Mouse (Mus musculus): ENCODE results near the gene Tbccd1.
"Not testable (repeated sequence)": the region's sequence is repeated elsewhere in the genome, so short reads cannot be mapped to it uniquely, and the experiment has no call there.

The Tbccd1 gene

GRCm38 (mm10) chr16:22778296-22778695 is 79.2 kb downstream of the Tbccd1 start:
- DNase-seq = not testable (repeated sequence)

GRCm38 (mm10) chr16:22775471-22775985 is 81.9 kb downstream of the Tbccd1 start:
- no peak for DNase-seq

- no peak for DNase-seq
These were observed 88.8 kb downstream of the Tbccd1 start for GRCm38 (mm10) chr16:22768661-22769060.

- no peak for DNase-seq
These were observed 90.1 kb downstream of the Tbccd1 start for GRCm38 (mm10) chr16:22767405-22767804.

- no peak for DNase-seq
These were observed 90.7 kb downstream of the Tbccd1 start for GRCm38 (mm10) chr16:22766738-22767211.

GRCm38 (mm10) chr16:22765531-22765930 is 91.9 kb downstream of the Tbccd1 start:
- DNase-seq = no peak
